Mouse (Mus musculus) WW6 (cell line): Measurements from ENCODE around the gene Cmc4.

Experiments
- DNase-seq: peaks from one replicate; pipeline ENCODE4 v3.0.0-alpha.2; 2013; ENCODE audit warnings: low read depth, low spot score

Gene Cmc4

DNA sequence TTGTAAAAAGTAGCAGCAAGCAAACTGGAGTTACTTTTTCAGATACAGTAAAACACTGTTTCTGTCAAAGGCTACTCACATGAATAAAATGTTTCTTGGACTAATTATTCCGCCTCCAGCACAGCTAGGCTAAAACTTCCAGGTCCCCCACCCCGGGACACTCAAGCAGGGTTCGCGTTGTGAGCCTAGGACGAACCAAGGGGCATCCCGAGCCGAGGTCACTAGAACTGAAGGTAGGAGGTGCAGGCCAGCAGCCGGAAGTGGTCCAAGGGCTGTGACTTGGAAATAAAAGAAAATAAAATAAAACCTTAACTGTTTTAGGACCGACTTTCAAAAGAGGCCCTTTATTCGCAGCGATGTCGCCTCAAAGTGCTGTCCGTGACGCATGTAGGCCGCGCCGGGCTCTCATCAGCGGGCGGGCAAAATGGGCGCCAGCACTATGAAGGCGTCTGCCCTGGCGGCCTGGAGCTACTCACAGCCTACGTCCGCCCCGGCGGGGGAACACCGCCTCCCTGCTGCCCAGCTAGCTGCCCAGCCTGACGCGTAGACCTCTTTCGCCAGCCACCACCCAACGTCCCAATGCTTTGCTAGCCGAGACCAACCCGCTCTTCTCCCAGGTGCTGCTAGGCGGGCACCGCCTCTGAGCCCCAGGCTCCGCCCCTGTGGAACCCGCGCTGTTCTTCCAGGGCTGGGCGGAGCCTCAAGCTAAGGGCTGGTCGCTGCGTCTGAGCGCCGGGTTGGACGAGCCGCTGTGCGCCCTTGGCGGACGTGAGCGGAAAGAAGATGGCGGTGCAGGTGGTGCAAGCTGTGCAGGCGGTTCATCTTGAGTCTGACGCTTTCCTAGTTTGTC lies at the start of gene Cmc4, which contains the start of the genes Mtcp1 and Brcc3:
Gene Cmc4 (minus strand): TSS at position 649 of the 850 bp plus-strand sequence.
Gene Mtcp1 (minus strand): TSS at position 653 of the 850 bp plus-strand sequence.
Gene Brcc3 (plus strand): TSS at position 693 of the 850 bp plus-strand sequence.
- peak; percentile 63 for DNase-seq

DNA sequence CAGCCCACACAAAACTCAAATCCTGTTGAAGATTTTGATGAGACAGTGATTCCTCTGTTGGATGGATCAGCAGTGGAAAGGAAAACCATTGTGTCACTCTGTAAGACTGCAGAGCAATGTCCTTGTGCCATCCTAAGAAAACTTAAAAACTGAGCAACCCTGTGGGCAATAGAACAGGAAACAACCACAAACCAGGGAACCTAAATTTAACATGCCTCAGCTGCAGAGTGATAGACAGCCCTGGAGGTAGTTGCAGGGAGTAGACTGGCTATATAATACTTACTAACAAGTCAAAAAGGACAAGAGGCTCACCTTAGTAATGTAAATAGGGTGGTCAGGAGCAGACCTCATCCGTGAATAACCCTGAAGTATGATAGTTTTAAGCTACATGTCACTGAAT lies 38.2 kb upstream of the Cmc4 start:
- no peak for DNase-seq

DNA sequence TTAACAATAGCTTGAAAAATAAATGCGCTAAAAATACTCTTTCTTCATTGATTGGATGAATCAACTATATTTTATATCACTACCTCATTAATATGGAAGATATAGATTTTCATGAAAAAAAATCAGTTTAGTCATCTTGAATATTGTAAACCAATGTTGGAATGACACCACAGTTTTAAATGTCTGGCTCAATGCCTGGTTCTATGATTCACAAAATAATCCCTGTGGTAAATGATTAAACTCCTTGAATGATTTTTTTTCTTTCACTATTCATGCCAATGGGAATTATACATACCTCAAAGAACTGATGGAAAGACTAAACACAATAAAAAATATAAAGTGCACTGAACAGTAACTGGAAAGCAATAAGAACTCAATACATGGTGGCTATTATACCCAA lies 6.7 kb downstream of the Cmc4 start:
- DNase-seq, result no peak

DNA sequence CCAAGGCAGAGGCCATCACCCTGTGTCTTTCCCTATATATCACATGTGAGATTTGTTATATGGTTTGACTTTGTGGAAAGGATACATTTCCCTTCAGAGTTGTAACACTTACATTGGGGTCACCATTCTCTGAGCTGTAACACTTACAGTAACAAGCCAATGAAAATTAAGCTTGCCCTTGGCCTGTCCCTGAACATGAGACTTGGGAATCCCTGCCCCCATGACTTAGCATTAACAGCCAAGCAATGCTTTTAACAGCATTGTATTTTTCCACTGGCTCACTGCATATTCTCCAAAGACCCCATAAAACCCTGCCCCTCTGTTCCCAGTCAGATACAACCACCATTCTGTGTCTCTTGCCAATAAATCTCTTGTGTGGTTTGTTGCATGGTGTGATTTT lies 13.0 kb downstream of the Cmc4 start:
- no peak for DNase-seq

DNA sequence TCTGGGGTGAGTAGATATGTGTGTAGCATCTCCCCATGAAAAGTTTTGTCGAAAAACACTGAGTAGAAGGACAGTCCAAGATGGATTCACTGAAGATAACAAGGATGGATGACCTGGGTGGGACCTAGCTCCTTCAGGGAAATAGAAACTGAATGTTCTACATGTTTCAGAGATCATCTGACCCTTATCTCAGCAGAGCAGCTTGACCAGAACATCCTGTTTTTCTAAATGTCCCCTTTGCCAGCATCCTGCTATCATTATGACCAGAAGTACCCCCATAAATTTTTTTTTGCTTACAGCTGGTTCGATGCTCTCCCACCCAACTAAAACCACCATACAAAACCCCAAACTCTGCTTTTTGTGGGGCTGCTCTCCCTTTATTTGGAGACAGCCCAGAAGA lies 13.7 kb downstream of the Cmc4 start:
- DNase-seq, result no peak

DNA sequence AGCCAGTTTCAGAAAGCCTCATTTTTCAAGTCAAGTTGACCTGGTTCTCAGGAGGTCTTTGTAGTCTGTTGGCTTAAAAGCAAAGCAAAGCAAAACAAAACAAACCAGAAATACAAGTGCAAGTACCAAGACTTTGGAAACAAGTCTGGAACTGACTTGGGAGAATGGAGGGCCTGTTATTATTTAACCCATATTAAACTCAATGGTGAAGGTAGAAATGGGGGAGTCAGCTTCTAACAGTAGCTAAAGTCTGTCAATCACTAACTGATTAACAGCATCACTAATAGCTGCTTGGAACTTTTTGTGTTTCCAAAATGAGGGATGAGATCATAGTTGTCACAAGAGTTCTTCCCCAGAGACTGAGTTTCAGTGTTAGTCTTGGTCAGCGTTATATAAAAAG lies 16.9 kb downstream of the Cmc4 start:
- DNase-seq, result no peak

DNA sequence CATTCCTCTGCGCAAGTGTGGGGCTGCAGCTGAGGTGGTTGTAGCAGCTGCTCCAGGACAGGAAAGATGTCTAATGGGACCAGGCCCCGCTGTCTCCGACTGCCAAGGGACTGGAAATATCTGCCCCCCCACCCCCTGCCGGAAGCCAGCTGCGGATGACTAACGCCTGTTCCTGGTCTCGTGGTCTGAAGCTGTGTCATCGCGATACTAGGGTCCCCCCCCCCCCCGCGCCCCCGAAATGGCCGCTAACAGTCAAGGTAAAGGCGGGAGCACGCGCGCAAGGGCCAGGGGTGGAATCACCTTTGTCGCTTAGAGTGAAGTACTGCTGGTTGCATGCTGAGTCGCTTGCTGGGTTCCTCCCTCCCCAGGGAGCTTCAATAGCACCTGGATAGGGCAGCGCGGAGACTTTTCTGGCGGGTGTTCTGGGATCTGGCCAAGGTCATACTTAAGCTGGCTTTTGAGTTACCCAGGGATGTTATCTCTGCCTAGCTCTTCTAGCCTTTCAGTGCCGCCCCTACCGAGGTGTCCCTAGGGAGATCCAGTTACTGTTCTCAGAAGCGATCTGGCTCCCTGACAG lies 34.1 kb downstream of the Cmc4 start, which contains the start of the genes Fundc2 and F8:
Gene Fundc2 (plus strand): TSS at position 205 of the 577 bp plus-strand sequence.
Gene F8 (minus strand): TSS at position 421 of the 577 bp plus-strand sequence.
- DNase-seq, result peak; percentile 39

DNA sequence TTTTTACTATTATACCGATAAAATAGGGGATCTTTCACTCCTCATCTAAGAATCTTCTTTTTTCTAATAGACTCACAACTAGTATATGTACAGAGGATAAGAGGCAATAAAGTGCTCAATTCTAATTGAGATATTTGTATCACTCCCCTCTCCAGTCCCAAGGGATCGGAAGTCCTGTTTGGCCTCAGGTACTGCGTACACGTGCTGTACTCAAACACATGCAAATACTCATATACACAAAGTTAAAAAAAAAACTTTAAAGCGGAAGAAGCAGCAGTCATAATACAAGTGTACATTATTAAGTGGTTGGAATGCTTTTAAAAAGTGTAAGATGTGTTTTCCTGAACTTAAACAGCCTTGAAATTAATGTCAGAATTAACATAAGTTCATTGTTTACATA lies 34.7 kb downstream of the Cmc4 start:
- DNase-seq, result no peak

DNA sequence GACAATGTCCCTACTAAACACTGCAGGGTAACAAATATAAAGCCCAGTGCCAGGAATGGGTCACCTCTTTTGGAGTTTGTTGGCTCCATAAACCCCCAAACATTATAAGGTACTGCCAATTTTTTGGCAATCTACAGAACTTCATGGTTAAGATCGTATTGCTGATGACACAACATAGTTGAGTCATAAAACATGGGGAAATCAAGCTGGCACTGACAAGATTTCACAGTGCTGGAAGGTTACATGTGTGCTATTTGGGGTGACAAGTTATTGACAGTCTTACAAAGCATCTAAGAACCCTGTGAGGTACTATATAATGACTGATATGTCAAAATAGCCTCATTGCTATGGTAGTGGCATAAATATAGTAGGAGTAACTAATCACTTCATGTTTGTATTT lies 35.2 kb downstream of the Cmc4 start:
- no peak for DNase-seq

DNA sequence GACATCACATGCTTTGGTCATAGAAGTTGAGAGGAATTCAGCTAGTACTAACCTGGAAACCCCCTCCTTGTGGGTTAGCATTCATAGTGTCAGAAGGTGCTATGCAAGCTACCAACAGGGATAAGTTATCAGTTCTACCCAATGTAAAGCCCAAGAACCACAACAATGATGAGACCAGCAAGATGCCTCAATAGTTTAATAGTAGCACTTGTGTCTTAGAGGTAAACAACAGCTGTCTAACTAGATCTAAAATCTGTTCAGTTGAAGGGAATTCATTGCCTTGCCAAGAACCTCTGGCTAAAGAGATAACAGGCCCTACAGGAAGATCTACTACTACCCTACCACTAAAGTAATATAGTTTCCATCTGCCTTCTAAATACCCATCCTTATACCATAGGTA lies 39.6 kb downstream of the Cmc4 start:
- no peak for DNase-seq

DNA sequence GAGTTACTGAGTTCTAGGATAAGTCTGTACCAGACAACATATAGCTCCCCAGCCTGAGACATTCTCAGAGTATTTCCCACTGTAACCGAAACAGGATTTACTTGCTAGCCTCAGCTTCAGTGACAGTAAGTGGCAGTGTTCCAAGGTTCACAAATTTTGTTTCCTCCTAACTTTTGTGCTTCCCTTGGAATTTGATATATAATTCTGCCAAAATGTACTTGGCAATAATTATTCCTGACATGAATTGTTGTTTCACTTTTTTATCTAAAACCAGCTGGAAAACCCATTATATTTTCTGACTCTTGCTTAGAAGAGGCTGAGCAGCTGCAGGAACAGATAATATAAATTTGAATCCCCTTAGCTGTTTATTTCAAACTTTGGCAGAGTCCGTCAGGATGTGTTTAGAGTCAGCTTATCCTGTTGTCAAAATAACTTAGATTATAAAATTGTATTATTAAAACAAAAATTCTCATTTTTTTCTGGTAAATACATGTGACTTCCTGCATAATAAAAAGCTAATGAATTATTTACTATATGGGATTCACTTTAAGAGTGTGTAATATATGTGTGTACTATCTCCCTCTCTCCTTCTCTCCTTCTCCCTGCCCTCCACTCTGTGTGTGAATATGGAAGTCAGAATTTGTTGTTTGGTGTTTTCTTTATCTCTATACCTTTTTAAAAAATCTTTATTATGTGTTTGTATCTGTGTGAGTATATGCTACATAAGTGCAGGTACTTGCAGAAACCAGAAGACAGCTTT lies 43.5 kb downstream of the Cmc4 start:
- DNase-seq, result no peak

DNA sequence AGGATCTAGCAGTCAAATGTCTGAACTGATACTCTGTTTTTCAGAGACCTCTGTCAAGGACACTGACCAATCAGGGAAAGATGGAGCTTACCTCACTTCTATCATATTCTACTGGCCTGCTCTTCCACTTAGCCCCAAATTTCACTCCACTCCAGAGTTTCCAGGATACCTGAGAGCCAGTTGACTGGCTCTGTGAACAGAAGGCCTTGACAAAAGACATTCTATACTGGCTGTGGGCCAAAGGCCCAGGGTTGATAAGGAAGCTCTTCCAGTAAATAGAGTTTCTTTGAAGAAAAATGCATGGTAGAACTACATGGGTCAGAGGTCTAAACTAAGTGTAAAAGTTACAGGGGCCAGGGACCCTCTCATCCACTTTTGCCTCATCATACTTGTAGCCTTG lies 46.2 kb downstream of the Cmc4 start:
- no peak for DNase-seq
